Mouse (Mus musculus): ENCODE data around the gene Sept9. TPM values are rescaled to one million over a fixed set of nuclear protein-coding genes. Genes with fewer than 3 reads are reported as not detected.
A peak's percentile ranks its signal among the peaks of the same experiment; 100 is the strongest.

Gene Sept9
- polyA plus RNA-seq, 1 experiment, result 45.3 TPM

DNA sequence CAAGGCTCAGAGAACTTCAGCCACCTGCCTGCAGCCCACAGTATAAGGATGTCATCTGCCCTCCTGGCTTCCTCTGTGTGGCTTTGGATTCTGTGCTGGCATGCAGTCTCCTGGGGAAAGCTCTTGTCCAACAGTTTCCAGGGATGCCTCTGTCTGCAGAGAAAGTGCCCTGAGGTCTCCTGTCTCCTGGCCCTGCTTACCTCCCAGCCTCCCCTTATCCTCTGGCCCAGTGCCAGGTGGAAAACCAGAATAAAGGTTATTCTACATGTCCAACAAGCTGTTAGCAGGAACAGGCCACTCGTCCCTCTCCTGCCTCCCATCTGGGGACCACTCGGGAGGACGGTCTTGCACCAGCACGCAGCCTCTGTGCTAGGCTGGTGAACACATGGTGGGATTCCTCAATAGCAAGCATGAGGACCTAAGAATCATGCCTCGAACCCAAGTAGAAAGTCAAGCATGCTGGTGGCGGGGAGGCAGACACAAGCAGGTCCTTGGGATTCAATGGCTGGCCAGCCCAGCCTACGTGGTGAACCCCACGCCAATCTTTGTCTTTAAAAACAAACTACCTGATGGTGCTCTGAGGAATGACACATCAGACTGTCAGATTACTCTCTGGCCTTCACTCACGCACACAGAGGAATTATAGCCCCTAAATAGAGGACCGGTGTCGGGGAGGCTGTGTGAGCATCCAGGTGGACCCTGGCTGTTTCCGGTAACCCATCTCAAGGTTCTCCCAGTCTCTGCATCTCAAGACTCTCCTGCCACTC is 111.1 kb downstream of the Sept9 start:
- Histone ChIP-seq H3K4me1 (ENCODE audit: control insufficient read depth, insufficient read depth, insufficient read length) (peaks cover 59% of the 10 kb centered on the region), H3K27me3 (ENCODE audit: control insufficient read depth, insufficient read depth, low read length) (no peaks in the 10 kb centered on the region), H3K4me3 (ENCODE audit: extremely low read depth, insufficient read depth, insufficient read length) (no peak overlapping the region), H3K27ac (ENCODE audit: insufficient read depth, low read length) (peak overlapping the region; percentile 59; the same call in 1 of the 2 replicates), H3K36me3 (ENCODE audit: control insufficient read depth, insufficient read depth, low read length) (no peaks in the 10 kb centered on the region)
- 88% methylated on average over 12 of the region's 12 CpGs for WGBS
- no peak for TF ChIP-seq CTCF (IDR thresholded peaks at IDR 0.05; ENCODE audit: extremely low read depth, insufficient read depth, insufficient read length, insufficient replicate concordance)
- no peak for TF ChIP-seq POLR2A (IDR thresholded peaks at IDR 0.05; ENCODE audit: low read depth, low read length)
- no peak for DNase-seq (ENCODE audit: low read depth in 1 of 2, low spot score in 2 of 2)

- TF ChIP-seq CTCF (IDR thresholded peaks at IDR 0.05; ENCODE audit: extremely low read depth, insufficient read depth, insufficient read length, insufficient replicate concordance) (no peak), POLR2A (IDR thresholded peaks at IDR 0.05; ENCODE audit: low read depth, low read length) (no peak)
- 35% methylated on average over 15 of the region's 15 CpGs for WGBS
- H3K27ac ChIP-seq (ENCODE audit: insufficient read depth, low read length), result peak overlapping the region; percentile 59
- H3K27me3 ChIP-seq (ENCODE audit: control insufficient read depth, insufficient read depth, low read length), result no peaks in the 10 kb centered on the region
- peaks cover 58% of the 10 kb centered on the region for H3K4me1 ChIP-seq (ENCODE audit: control insufficient read depth, insufficient read depth, insufficient read length)
- no peaks in the 10 kb centered on the region for H3K36me3 ChIP-seq (ENCODE audit: control insufficient read depth, insufficient read depth, low read length)
- DNase-seq (ENCODE audit: low read depth in 1 of 2, low spot score in 2 of 2), result no peak
- no peak overlapping the region for H3K4me3 ChIP-seq (ENCODE audit: extremely low read depth, insufficient read depth, insufficient read length)
These were observed 111.8 kb downstream of the Sept9 start for GRCm38 (mm10) chr11:117311127-117311800.

DNA sequence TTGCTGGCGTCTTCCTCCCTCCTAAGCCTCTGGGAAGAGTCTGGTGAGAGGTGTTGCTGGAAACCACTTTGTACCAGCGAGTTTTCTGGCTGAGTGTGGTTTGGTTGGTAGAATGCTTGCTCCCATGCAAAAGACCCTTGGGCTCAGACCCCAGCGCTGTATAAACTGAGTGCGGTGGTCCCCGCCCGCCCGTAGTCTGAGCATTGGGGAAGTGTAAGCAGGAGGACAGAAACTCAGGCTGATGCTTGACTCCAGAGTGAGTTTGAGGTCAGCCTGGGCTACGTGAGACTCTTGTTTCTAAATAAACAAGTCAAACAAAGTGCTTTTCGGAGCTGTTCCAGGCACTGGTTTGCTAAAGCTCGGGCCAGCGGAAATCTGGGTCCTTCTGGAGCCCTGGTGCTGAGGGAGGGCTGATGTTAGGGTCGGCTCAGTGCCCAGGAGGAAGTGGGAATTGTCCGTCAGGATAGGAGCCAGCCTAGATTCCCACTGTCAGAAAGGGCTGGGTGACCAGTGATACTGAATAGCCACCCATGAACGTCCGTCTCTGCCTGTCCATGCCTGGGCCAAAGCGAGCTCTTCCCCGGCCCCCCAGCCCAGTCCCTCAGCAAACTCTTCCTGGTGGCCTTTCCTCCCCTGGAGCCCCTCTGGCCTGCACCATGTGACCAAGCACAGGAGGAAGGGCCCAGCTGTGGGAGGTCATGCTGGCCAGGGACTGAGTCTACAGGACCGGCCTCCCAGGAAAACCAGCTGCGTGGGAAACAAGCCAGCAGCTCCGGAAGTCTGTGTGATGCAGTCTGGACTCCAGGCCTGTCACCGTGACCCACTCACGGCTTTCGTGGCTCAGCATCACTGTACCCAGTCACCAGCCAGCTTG is 112.8 kb downstream of the Sept9 start:
- no peak overlapping the region for H3K4me3 ChIP-seq (ENCODE audit: extremely low read depth, insufficient read depth, insufficient read length)
- DNase-seq (ENCODE audit: low read depth in 1 of 2, low spot score in 2 of 2), result no peak
- peak overlapping the region; percentile 59 for H3K27ac ChIP-seq (ENCODE audit: insufficient read depth, low read length)
- TF ChIP-seq POLR2A (IDR thresholded peaks at IDR 0.05; ENCODE audit: low read depth, low read length) (no peak), CTCF (IDR thresholded peaks at IDR 0.05; ENCODE audit: extremely low read depth, insufficient read depth, insufficient read length, insufficient replicate concordance) (no peak)
- H3K27me3 ChIP-seq (ENCODE audit: control insufficient read depth, insufficient read depth, low read length), result no peaks in the 10 kb centered on the region
- H3K4me1 ChIP-seq (ENCODE audit: control insufficient read depth, insufficient read depth, insufficient read length), result peaks cover 56% of the 10 kb centered on the region
- no peaks in the 10 kb centered on the region for H3K36me3 ChIP-seq (ENCODE audit: control insufficient read depth, insufficient read depth, low read length)
- 75% methylated on average over 23 of the region's 23 CpGs for WGBS

GRCm38 (mm10) chr11:117312936-117313335 is 113.5 kb downstream of the Sept9 start:
- no peak overlapping the region for H3K4me3 ChIP-seq (ENCODE audit: extremely low read depth, insufficient read depth, insufficient read length)
- H3K4me1 ChIP-seq (ENCODE audit: control insufficient read depth, insufficient read depth, insufficient read length), result peaks cover 62% of the 10 kb centered on the region
- no peak for DNase-seq (ENCODE audit: low read depth in 1 of 2, low spot score in 2 of 2)
- WGBS, result 62% methylated on average over 8 of the region's 8 CpGs
- TF ChIP-seq POLR2A (IDR thresholded peaks at IDR 0.05; ENCODE audit: low read depth, low read length) (no peak), CTCF (IDR thresholded peaks at IDR 0.05; ENCODE audit: extremely low read depth, insufficient read depth, insufficient read length, insufficient replicate concordance) (peak; percentile 60; the same call in 1 of the 2 replicates)
- no peaks in the 10 kb centered on the region for H3K27me3 ChIP-seq (ENCODE audit: control insufficient read depth, insufficient read depth, low read length)
- H3K27ac ChIP-seq (ENCODE audit: insufficient read depth, low read length), result peak overlapping the region; percentile 40
- no peaks in the 10 kb centered on the region for H3K36me3 ChIP-seq (ENCODE audit: control insufficient read depth, insufficient read depth, low read length)

DNA sequence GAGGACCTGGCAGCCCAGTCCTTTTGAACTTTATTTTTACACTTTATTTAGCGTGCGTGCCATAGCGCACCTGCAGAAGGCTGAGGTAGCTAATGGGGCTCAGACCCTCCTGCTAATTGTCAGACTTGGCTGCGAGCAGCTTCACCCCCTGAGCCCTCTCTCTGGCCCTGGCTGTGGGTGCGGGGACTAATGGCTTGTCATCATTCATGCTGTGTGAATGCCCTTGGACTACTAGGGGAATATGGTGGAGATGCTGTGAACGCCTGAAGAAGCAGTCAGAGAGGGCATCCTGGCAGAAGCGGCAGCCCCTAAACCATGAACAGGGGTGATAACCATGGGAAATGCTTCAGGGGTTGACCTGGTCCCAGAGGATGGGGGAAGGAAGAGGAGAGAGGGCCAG is 114.0 kb downstream of the Sept9 start:
- DNase-seq (ENCODE audit: low read depth in 1 of 2, low spot score in 2 of 2), result no peak
- Histone ChIP-seq H3K4me3 (ENCODE audit: extremely low read depth, insufficient read depth, insufficient read length) (no peak overlapping the region), H3K4me1 (ENCODE audit: control insufficient read depth, insufficient read depth, insufficient read length) (peaks cover 62% of the 10 kb centered on the region), H3K27me3 (ENCODE audit: control insufficient read depth, insufficient read depth, low read length) (no peaks in the 10 kb centered on the region), H3K27ac (ENCODE audit: insufficient read depth, low read length) (peak overlapping the region; percentile 30; the same call in 1 of the 2 replicates), H3K36me3 (ENCODE audit: control insufficient read depth, insufficient read depth, low read length) (no peaks in the 10 kb centered on the region)
- 84% methylated on average over 7 of the region's 7 CpGs for WGBS
- no peak for TF ChIP-seq CTCF (IDR thresholded peaks at IDR 0.05; ENCODE audit: extremely low read depth, insufficient read depth, insufficient read length, insufficient replicate concordance)
- TF ChIP-seq POLR2A (IDR thresholded peaks at IDR 0.05; ENCODE audit: low read depth, low read length), result no peak

GRCm38 (mm10) chr11:117314026-117314425 is 114.6 kb downstream of the Sept9 start:
- Histone ChIP-seq H3K27ac (ENCODE audit: insufficient read depth, low read length) (no peak overlapping the region), H3K4me1 (ENCODE audit: control insufficient read depth, insufficient read depth, insufficient read length) (peaks cover 62% of the 10 kb centered on the region), H3K27me3 (ENCODE audit: control insufficient read depth, insufficient read depth, low read length) (no peaks in the 10 kb centered on the region), H3K4me3 (ENCODE audit: extremely low read depth, insufficient read depth, insufficient read length) (no peak overlapping the region), H3K36me3 (ENCODE audit: control insufficient read depth, insufficient read depth, low read length) (no peaks in the 10 kb centered on the region)
- 65% methylated on average over 7 of the region's 7 CpGs for WGBS
- no peak for DNase-seq (ENCODE audit: low read depth in 1 of 2, low spot score in 2 of 2)
- peak; percentile 54; the same call in 1 of the 2 replicates for TF ChIP-seq CTCF (IDR thresholded peaks at IDR 0.05; ENCODE audit: extremely low read depth, insufficient read depth, insufficient read length, insufficient replicate concordance)
- no peak for TF ChIP-seq POLR2A (IDR thresholded peaks at IDR 0.05; ENCODE audit: low read depth, low read length)
